Mouse (Mus musculus): Measurements from ENCODE around the gene Casp6. TPM values are rescaled to one million over a fixed set of nuclear protein-coding genes. Genes with fewer than 3 reads are reported as not detected.

Gene Casp6
- polyA plus RNA-seq, 1 experiment, result 21.5 TPM

DNA sequence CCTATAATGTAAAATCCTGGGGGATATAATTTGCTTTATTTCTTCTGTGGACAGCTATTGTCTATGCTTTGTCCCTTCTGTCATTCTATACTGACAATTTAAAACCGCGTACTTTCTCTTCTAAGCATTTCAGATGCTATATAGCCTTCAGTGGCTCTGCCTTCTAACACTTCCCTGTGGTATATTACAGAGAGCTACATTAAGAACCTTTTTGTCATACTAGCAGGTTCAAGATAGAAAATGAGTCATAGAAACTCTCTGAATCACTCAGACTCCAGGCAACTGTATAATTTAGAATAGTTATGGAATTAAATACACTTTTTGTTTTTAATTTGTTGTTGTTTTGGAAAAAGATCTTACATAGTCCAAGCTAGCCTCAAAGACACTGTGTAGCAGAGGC lies 39.6 kb downstream of the Casp6 start:
- no peak overlapping the region for H3K4me3 ChIP-seq (ENCODE audit: insufficient read depth, low read length)
- peaks cover 20% of the 10 kb centered on the region for H3K4me1 ChIP-seq (ENCODE audit: control insufficient read depth, insufficient read depth, low read length)
- TF ChIP-seq CTCF (IDR thresholded peaks at IDR 0.05; ENCODE audit: borderline replicate concordance, insufficient read depth, low read length) (no peak), POLR2A (IDR thresholded peaks at IDR 0.05; ENCODE audit: low read depth, low read length) (no peak)
- peak overlapping the region; percentile 78; the same call in 1 of the 2 replicates for H3K27ac ChIP-seq (ENCODE audit: insufficient read depth, low read length)

DNA sequence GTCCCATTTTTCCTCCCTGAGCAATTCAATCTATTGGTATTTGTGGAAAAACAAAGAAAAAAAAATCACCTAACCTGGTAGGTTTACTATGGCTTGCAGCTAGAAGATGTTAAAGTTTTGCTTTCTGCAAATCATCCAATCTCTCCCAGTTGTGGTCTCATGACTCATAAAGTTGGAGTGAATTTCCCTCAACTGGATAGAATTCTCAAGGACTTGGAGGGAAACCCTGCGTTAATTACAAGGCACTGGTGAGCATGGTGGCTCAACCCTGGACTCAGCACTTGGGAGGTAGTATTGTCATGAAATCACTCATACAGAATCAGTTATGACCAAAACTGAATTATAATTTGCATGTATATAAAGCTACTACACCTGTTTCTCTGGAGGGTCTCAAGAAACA lies 40.1 kb downstream of the Casp6 start:
- peaks cover 19% of the 10 kb centered on the region for H3K4me1 ChIP-seq (ENCODE audit: control insufficient read depth, insufficient read depth, low read length)
- H3K27ac ChIP-seq (ENCODE audit: insufficient read depth, low read length), result peak overlapping the region; percentile 78; the same call in 1 of the 2 replicates
- no peak overlapping the region for H3K4me3 ChIP-seq (ENCODE audit: insufficient read depth, low read length)
- TF ChIP-seq CTCF (IDR thresholded peaks at IDR 0.05; ENCODE audit: borderline replicate concordance, insufficient read depth, low read length), result no peak
- no peak for TF ChIP-seq POLR2A (IDR thresholded peaks at IDR 0.05; ENCODE audit: low read depth, low read length)

GRCm38 (mm10) chr3:129943813-129944212 lies 42.6 kb downstream of the Casp6 start:
- Histone ChIP-seq H3K4me1 (ENCODE audit: control insufficient read depth, insufficient read depth, low read length) (0 out of 2 replicates have a peak, but pooled peaks cover 4% of the 10 kb centered on the region), H3K27ac (ENCODE audit: insufficient read depth, low read length) (no peak overlapping the region), H3K4me3 (ENCODE audit: insufficient read depth, low read length) (no peak overlapping the region)
- TF ChIP-seq POLR2A (IDR thresholded peaks at IDR 0.05; ENCODE audit: low read depth, low read length) (no peak), CTCF (IDR thresholded peaks at IDR 0.05; ENCODE audit: borderline replicate concordance, insufficient read depth, low read length) (no peak)

- TF ChIP-seq POLR2A (IDR thresholded peaks at IDR 0.05; ENCODE audit: low read depth, low read length), result no peak
- TF ChIP-seq CTCF (IDR thresholded peaks at IDR 0.05; ENCODE audit: borderline replicate concordance, insufficient read depth, low read length), result no peak
- no peak overlapping the region for H3K27ac ChIP-seq (ENCODE audit: insufficient read depth, low read length)
- 0 out of 2 replicates have a peak, but pooled peaks cover 3% of the 10 kb centered on the region for H3K4me1 ChIP-seq (ENCODE audit: control insufficient read depth, insufficient read depth, low read length)
- H3K4me3 ChIP-seq (ENCODE audit: insufficient read depth, low read length), result no peak overlapping the region
Measured at GRCm38 (mm10) chr3:129946217-129946914, 45.1 kb downstream of the Casp6 start.

DNA sequence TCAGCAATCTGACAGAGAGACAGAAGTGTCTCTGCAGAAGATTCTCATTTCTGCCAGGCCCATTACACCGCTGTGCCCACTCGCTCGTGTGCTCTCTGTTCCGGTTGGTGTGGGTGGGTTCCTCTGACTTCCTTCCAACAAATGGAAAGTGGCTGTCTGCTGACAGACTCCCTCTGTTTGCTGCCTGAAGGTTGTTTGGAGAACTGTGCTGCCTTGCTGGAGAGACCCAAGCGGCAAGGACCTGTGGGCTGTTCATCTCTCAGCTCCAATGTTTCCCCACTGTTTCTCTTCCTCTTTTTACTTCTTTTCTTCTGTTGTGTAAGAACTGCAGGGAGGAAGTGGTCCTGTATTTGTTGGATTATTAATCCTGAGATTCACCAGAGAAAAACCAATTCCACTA lies 47.1 kb downstream of the Casp6 start:
- H3K4me1 ChIP-seq (ENCODE audit: control insufficient read depth, insufficient read depth, low read length), result no peaks in the 10 kb centered on the region
- H3K27ac ChIP-seq (ENCODE audit: insufficient read depth, low read length), result no peak overlapping the region
- no peak for TF ChIP-seq POLR2A (IDR thresholded peaks at IDR 0.05; ENCODE audit: low read depth, low read length)
- TF ChIP-seq CTCF (IDR thresholded peaks at IDR 0.05; ENCODE audit: borderline replicate concordance, insufficient read depth, low read length), result no peak
- H3K4me3 ChIP-seq (ENCODE audit: insufficient read depth, low read length), result no peak overlapping the region

DNA sequence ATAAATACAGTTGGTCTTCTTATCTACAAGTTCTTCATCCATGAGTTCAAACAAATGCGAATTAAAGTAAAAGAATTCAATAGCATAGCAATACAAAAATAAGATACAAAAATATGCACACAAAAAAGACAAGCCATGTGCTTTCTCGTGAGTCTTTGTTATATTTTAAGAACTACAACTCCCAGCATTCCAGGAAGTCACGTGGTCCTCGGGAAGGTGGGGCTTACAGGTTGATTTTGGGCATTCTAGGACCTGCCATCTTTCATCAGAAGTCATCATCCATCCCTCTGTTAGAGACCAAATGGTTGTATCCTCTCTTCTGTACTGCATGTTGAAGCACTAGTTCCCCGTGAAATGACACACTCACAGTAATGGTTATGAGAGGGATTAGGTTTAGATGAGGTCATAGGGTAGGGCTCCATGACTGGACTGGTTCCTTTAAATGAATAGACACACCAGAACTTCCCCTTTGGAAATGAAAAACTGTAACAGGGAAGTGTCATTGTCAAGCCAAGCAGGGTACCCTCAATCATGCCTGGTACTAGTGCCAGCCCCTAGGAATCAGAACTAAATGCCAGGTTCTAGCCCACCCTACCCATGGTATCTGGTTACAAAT lies 48.0 kb downstream of the Casp6 start:
- no peak overlapping the region for H3K4me3 ChIP-seq (ENCODE audit: insufficient read depth, low read length)
- H3K27ac ChIP-seq (ENCODE audit: insufficient read depth, low read length), result no peak overlapping the region
- H3K4me1 ChIP-seq (ENCODE audit: control insufficient read depth, insufficient read depth, low read length), result no peaks in the 10 kb centered on the region
- TF ChIP-seq CTCF (IDR thresholded peaks at IDR 0.05; ENCODE audit: borderline replicate concordance, insufficient read depth, low read length) (no peak), POLR2A (IDR thresholded peaks at IDR 0.05; ENCODE audit: low read depth, low read length) (no peak)

DNA sequence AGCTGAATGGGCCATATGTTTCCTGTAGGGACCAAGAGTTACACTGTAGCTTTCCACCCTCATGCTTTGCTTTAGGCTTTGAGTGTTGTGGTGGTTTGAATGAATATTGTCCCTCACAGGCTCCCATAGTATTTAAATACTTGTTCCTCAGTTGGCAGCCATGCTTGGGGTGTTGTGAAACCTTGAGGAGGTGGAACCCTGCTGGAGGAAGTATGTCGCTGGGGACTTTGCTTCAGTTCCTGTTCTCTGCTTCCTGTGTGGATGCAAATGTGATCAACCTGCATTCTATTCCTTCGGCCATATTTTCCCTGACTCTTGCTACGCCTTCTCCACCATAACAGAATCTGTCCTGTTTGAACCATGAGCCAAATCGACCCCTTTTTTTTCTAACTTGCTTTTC lies 52.1 kb downstream of the Casp6 start:
- TF ChIP-seq POLR2A (IDR thresholded peaks at IDR 0.05; ENCODE audit: low read depth, low read length) (no peak), CTCF (IDR thresholded peaks at IDR 0.05; ENCODE audit: borderline replicate concordance, insufficient read depth, low read length) (no peak)
- H3K4me1 ChIP-seq (ENCODE audit: control insufficient read depth, insufficient read depth, low read length), result no peaks in the 10 kb centered on the region
- H3K4me3 ChIP-seq (ENCODE audit: insufficient read depth, low read length), result no peak overlapping the region
- H3K27ac ChIP-seq (ENCODE audit: insufficient read depth, low read length), result peak overlapping the region; percentile 72; the same call in 1 of the 2 replicates

GRCm38 (mm10) chr3:129962533-129962932 lies 61.3 kb downstream of the Casp6 start:
- Histone ChIP-seq H3K4me3 (ENCODE audit: insufficient read depth, low read length) (no peak overlapping the region), H3K27ac (ENCODE audit: insufficient read depth, low read length) (no peak overlapping the region), H3K4me1 (ENCODE audit: control insufficient read depth, insufficient read depth, low read length) (no peaks in the 10 kb centered on the region)
- TF ChIP-seq CTCF (IDR thresholded peaks at IDR 0.05; ENCODE audit: borderline replicate concordance, insufficient read depth, low read length) (no peak), POLR2A (IDR thresholded peaks at IDR 0.05; ENCODE audit: low read depth, low read length) (no peak)

Other genes starting within 250 kb of the Casp6 start
- 1.3 and 1.6 TPM in 2 replicates for gene Egf, start 146.1 kb upstream of the Casp6 start, polyA plus RNA-seq (2011; ENCODE audit: insufficient read length, low read depth, missing spikeins)
- gene Lrit3, start 97.4 kb upstream of the Casp6 start, polyA plus RNA-seq (2011; ENCODE audit: insufficient read length, low read depth, missing spikeins), result not detected in 2 replicates
- 0.46 and 0.55 TPM in 2 replicates for gene Rrh, start 78.8 kb upstream of the Casp6 start, polyA plus RNA-seq (2011; ENCODE audit: insufficient read length, low read depth, missing spikeins)
- 62.6 and 80.7 TPM in 2 replicates for gene Gar1, start 70.0 kb upstream of the Casp6 start, polyA plus RNA-seq (2011; ENCODE audit: insufficient read length, low read depth, missing spikeins)
- gene Cfi, start 65.5 kb upstream of the Casp6 start, polyA plus RNA-seq (2011; ENCODE audit: insufficient read length, low read depth, missing spikeins), result not detected in 2 replicates
- 21.1 and 30.5 TPM in 2 replicates for gene Pla2g12a, start 22.8 kb upstream of the Casp6 start, polyA plus RNA-seq (2011; ENCODE audit: insufficient read length, low read depth, missing spikeins)
- 33.7 and 55.3 TPM in 2 replicates for gene Mcub, start 68.8 kb downstream of the Casp6 start, polyA plus RNA-seq (2011; ENCODE audit: insufficient read length, low read depth, missing spikeins)
- gene Sec24b, start 160.1 kb downstream of the Casp6 start, polyA plus RNA-seq (2011; ENCODE audit: insufficient read length, low read depth, missing spikeins), result 87.1 and 98.3 TPM in 2 replicates
- gene Col25a1, start 230.1 kb downstream of the Casp6 start, polyA plus RNA-seq (2011; ENCODE audit: insufficient read length, low read depth, missing spikeins), result 0.62 and 5.0 TPM in 2 replicates